Mouse (Mus musculus) activated CD4-positive, CD25-positive, alpha-beta regulatory T cell, adult 9 weeks (primary cell): ENCODE data around the gene Macrod2. TPM values are rescaled to one million over a fixed set of nuclear protein-coding genes. Genes with fewer than 3 reads are reported as not detected.

Source experiments
- polyA plus RNA-seq: library from polyadenylated mRNA; unstranded; fragments of 100-300 nt; shearing (Covaris generic); gene quantifications from one replicate; pipeline ENCODE4 v1.2.1, GENCODE M21; 2017

The Macrod2 gene
- polyA plus RNA-seq = 0.84 TPM

GRCm38 (mm10) chr2:140395179-140395578 lies at the start of gene Macrod2:
TSS of gene Macrod2 (plus strand) at chr2:140395309.

GRCm38 (mm10) chr2:140389525-140389924 lies 5.6 kb upstream of the Macrod2 start, which contains the start of gene Sel1l2:
TSS of gene Sel1l2 (minus strand) at chr2:140389706.

GRCm38 (mm10) chr2:140670963-140671702 lies 276.0 kb downstream of the Macrod2 start, which contains the start of gene Flrt3:
TSS of gene Flrt3 (minus strand) at chr2:140671469.

Other genes starting within 250 kb of the Macrod2 start
- gene Gm17374, start 243.3 kb upstream of the Macrod2 start, polyA plus RNA-seq = not detected
- gene Esf1, start 224.7 kb upstream of the Macrod2 start, polyA plus RNA-seq = 20.2 TPM
- gene Ndufaf5, start 224.7 kb upstream of the Macrod2 start, polyA plus RNA-seq = 25.9 TPM
- gene Sel1l2, start 5.6 kb upstream of the Macrod2 start, polyA plus RNA-seq = not detected